Mouse (Mus musculus): ENCODE data around the gene Sfxn5.
A peak's percentile ranks its signal among the peaks of the same experiment; 100 is the strongest.

DNA sequence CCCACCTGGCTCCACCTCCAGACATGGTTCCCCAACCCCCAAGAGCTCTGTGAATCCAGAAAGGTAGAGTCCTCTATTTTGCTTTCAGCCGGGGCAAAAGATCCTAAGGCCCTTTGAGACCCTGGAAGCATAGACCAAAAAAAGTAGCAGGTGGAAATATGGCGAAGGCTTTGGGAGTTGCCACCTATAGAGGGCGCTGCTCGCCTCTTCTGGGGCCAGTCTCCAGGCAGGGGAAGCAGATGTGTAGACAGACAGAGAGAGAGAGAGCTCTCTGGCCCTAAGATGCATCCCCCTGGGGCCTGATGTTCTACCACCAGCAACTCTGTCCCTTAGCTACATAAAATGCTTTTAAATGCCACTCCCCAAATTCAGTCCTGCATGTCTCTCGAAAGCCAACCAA lies 96.2 kb downstream of the Sfxn5 start:
- TF ChIP-seq POLR2A (IDR thresholded peaks at IDR 0.05; ENCODE audit: insufficient read depth, low read depth, low read length) = no peak
- TF ChIP-seq CTCF (IDR thresholded peaks at IDR 0.05) = peak; percentile 69

Data from heart, adult 2 months (tissue).